Mouse (Mus musculus) lung, postnatal 14 days (tissue): ENCODE measurements around the gene Ltbp4.
A peak's percentile ranks its signal among the peaks of the same experiment; 100 is the strongest.

Experiments
- DNase-seq: peaks from one replicate; pipeline ENCODE4 v3.0.0; 2021

The Ltbp4 gene

GRCm38 (mm10) chr7:27326101-27326880, 11.2 kb downstream of the Ltbp4 start:
- peak; percentile 32 for DNase-seq

GRCm38 (mm10) chr7:27325697-27326096, 11.8 kb downstream of the Ltbp4 start:
- DNase-seq = peak; percentile 77

- no peak for DNase-seq
These were observed 12.6 kb downstream of the Ltbp4 start for GRCm38 (mm10) chr7:27324928-27325327.

DNA sequence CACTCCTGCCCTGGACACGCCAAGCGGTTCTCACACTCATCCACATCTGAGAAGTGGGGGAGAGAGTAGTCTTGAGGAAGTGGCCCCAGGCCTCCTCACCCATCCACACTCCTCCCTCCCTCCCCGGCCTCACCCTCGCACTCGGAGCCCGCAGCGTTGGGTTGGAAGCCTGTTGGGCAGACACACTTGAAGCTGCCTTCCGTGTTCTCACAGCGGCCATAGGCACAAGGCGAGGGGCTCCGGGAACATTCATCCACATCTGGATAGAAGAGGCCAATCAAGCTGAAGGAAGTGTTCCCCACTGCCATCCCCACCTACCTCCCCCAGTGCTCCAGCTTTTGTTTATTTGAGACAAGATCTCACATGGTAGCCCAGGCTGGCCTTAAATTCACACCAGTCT, 13.3 kb downstream of the Ltbp4 start:
- no peak for DNase-seq

- DNase-seq = no peak
These were observed 14.5 kb downstream of the Ltbp4 start for GRCm38 (mm10) chr7:27323001-27323400.

- DNase-seq = no peak
These were observed 15.2 kb downstream of the Ltbp4 start for GRCm38 (mm10) chr7:27322291-27322690.

DNA sequence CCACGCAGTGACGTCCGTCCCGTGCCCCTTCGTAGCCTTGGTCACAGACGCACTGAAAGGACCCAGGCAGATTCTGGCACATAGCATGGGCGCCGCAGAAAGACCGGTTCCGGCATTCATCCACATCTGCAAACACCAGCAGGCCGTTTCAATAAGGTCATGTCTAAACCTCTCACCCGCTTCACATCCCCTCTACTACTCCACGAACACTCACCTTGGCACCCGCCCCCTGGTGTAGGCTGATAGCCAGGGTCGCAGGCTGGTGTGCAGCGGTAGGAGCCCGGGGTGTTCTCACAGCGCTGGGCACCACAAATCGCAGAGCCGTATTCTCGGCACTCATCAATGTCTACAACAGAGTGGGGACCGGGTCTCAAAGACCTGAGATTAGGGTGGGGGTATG, 18.1 kb downstream of the Ltbp4 start:
- no peak for DNase-seq

GRCm38 (mm10) chr7:27315958-27316357, 21.5 kb downstream of the Ltbp4 start:
- DNase-seq = no peak

DNA sequence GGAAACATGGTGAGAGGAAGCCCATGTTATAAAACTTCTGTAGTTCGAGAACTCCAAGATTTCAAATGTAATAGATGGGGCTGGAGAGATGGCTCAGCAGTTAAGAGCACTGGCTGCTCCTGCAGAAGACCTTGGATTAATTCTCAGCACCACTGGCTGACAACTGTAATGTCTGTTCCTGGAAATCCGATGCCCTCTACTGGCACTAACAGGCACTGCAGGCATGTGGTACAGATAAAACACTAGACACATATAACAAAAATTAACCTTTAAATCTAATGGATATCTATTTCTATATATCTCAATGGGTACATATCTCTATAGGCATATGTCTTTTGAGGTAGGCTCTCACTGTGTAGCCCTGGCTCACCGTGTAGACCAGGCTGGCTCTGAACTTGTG, 23.1 kb downstream of the Ltbp4 start:
- DNase-seq = no peak

DNA sequence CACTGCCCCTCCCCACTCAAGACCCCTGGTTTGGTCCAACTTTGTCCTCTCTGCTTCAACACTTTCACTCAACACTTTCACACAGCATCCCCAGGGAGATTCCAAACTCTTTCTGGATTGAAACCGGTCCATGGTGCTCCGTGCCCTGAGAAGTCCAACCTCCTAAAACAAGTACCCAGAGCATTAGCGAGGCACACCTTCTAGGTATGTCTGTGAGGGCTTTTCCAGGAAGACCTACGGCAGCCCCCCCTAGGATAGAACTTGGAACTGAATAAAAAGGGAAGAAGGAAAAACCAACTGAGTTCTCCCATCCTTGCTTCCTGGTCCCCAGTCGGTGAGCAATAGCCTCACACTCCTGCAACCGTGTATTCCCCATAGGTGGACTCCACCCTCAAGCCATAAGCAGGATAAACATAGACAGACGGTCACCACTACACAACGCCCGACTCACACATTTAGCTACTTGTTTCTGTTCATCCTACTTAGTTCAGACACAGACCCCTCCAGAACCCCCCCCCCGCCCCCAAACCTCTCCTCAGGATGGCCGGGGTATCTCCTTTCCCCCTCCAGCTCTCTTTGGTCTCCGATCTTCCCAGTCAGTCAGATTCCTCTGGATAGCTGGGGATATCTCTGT, 25.7 kb downstream of the Ltbp4 start:
- no peak for DNase-seq

- no peak for DNase-seq
These were observed 26.4 kb downstream of the Ltbp4 start for GRCm38 (mm10) chr7:27310996-27311535.

DNA sequence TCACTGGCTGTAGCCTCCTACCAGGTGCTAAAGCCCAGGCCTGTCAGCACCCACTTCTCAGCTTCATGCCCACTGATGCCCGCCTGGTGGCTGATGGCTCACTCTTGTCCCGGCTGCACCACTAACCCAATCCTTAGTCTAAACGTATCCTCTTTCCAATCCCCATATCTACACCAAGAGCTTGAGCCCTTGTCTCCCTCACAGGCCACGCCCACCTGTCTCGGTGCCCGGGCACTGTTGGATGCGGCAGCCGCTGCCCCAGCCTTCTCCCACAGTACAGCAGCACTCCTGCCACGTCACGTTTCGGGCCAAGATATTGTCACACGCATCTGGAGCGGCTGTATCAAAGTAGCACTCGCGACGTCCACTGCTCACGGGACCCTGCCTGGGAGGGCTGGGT, 27.2 kb downstream of the Ltbp4 start:
- DNase-seq = peak; percentile 53

- DNase-seq = no peak
These were observed 27.7 kb downstream of the Ltbp4 start for GRCm38 (mm10) chr7:27309832-27310231.

GRCm38 (mm10) chr7:27308821-27309549, 28.5 kb downstream of the Ltbp4 start:
- DNase-seq = no peak

- no peak for DNase-seq
These were observed 29.9 kb downstream of the Ltbp4 start for GRCm38 (mm10) chr7:27307551-27307950.

- DNase-seq = peak; percentile 62
These were observed 31.0 kb downstream of the Ltbp4 start for GRCm38 (mm10) chr7:27306161-27307160.

DNA sequence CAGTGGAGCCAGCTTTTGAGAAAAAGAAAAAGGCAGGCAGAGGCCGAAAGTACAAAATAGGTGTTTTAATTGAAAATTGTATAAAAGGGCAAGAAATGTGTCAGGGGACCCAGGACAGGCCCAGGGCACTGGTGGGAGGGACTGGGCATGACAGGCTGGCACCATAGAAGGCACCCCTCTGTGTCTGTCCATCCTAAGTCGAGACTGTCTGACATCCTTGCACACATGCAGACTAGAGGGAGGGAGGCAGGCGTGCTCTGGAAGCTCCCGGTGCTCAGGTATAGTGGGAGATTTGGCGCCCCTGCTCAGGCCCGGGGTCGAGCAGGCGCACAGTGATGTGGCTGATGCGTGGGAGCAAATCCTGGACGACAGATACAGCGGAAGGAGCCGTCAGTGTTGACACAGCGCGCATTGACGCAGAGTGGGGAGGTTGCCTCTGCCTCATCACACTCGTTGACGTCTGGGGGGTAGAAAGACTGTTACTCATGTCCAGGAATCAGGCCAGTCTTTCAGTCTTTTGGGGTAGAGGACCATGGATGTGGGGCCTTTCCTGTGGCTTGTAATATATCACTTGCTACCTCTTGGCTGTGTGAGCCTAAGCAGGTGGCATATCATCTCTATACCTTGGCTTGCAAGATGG, 32.3 kb downstream of the Ltbp4 start:
- DNase-seq = no peak

GRCm38 (mm10) chr7:27302172-27302571, 35.3 kb downstream of the Ltbp4 start:
- DNase-seq = peak; percentile 86

DNA sequence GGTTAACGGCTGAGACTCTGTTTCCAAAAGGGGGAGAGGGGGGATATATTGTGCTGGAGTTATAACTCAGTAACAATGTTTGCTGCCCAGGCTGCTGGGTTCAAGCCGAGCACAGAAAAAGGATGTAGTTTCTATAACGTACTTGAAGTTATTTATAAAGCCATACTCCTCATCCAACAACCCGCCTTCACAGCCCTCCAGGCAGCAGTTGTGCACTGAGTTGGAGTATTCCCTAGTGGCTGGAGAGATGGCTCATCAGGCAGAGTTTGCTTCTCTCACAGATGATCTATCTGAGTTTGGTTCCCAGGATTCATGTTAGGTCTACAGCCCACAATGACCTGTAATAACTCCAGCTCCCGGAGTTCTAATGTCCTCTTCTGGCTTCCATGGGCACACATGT, 36.7 kb downstream of the Ltbp4 start:
- no peak for DNase-seq

DNA sequence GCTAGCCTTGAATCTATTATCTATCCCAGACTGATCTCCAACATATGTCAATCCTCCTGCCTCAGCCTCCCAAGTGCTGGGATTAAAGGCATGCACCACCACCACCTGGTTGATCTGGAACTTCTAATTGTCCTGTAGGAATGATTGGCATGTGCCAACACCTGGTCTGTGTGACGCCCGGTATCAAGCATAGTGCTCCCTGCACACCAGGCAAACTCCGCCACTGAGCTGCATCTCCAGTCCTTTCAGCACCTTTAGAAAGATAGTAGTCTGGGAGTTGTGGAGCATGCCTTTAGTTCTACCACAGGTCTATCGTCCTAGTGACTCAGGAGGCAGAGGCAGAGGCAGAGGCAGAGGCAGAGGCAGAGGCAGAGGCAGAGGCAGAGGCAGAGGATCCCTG, 37.1 kb downstream of the Ltbp4 start:
- no peak for DNase-seq

DNA sequence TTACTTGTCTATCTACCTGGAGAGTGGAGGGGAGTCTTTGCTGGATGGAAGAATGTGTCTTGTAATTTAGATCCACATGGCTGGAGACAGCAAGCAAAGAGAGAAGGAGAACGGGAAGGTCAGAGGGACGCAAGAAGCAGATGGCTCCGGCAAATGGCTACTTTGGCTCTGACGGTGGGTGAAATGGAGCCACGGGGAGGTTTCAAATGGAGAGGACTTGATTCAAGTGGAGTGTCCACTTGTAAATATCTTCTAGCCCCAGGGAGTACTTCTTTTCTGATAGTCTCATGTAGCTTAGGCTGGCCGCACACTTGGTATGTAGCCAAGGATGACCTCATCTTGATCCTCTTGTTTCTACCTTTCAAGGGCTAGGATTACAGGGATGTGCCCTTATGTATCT, 38.7 kb downstream of the Ltbp4 start:
- DNase-seq = no peak
